Mouse (Mus musculus) telencephalon, adult 2 months (tissue): ENCODE measurements around the gene Psma4.

ENCODE experiments used
- DNase-seq: peaks from one replicate; pipeline ENCODE4 v3.0.0-alpha.2; 2011; ENCODE audit warnings: low read depth, low spot score

Gene Psma4

DNA sequence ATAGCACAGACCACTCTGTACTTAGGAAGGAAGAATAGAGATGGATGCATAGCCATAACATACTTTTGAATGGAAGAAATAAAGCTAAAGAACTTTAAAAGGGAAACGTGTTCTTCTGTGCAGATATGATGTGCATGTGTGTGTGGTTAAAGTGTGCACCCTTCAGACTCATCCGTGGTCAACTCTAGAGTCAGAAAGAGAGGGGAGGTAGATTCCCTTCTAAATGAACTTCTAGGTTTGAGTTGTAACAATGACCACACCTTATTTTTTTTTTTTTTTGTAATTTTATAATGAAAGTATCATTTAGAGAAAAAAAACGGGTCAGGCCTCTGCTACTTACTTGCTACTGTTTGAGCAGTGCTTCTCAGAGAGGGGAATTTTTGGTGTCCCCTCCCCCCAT is 39.8 kb downstream of the Psma4 start:
- no peak for DNase-seq

DNA sequence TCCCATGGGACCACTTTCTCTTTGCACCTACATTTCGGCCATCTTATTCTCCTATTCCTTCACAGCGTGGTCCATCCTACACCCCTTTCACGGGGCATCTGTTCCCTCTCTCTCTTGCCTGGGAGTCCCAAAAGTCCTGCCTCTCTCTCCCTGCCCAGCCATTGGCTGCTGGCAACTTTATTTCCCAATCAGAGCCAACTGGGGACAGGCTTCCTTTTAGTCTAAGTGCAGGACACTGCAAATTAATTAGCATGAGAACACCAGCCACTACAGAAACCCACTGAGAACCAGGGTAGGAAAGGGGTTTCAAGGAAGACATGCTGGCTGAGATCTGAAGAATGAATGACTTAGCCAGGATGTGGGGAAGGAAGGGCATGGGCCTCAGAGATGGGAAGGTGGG is 43.8 kb downstream of the Psma4 start:
- no peak for DNase-seq

DNA sequence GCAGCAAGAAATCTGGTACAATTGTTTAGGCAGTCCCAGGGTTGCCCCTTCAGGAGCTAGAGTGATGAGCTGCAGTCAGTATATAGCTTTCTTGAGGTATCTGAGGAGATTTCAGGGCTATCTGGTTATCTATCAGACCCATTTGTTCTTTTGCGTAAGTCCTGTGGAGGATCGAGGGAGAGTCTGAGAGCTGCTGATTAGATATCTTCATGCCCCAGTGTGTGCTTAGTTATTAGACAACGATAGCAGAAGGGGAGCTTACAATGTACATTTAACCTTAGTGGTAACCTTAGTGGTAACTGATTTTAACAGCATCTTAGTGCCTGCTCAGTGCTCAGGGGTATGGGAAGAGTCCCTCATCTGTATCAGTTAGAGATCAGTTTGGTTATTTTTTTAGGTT is 45.1 kb downstream of the Psma4 start:
- no peak for DNase-seq

DNA sequence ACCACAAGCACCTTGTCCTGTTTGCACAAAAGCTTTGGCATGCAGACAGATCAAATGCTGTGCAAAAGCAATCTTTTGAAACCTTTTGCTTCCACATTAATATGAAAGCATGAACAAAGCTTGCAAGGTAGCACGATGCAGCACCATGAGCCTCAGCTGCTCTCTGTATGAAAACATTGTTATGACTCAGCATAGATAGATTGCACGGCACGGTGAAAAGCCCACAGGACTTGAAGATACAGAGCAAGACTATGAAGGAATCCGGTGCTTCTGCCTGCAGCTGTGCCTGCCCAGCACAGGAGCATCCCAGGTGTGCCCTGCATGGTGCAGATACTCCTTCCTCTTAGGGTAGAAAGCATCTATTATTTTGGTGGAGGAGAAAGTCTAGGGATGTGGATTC is 53.0 kb downstream of the Psma4 start:
- no peak for DNase-seq
